Mouse (Mus musculus) urinary bladder, postnatal 25 days (tissue): Measurements from ENCODE around the gene Edc4.

ENCODE experiments used
- DNase-seq: peaks from one replicate; pipeline ENCODE4 v3.0.0; 2022; ENCODE audit warnings: low spot score

Edc4 gene

GRCm38 (mm10) chr8:105942542-105942941, 61.9 kb downstream of the Edc4 start:
- no peak for DNase-seq

GRCm38 (mm10) chr8:105943321-105943739, 62.6 kb downstream of the Edc4 start, which contains the start of gene Lcat:
Gene Lcat, minus strand, starts transcription at chr8:105943382.
- DNase-seq: no peak
